Mouse (Mus musculus) MEL (cell line): ENCODE data around the gene Rps3a1. TPM values are rescaled to one million over a fixed set of nuclear protein-coding genes. Genes with fewer than 3 reads are reported as not detected.

Experiments used
- DNase-seq: peaks from one replicate; pipeline ENCODE4 v3.0.0; 2011; ENCODE audit warnings: low read depth, low spot score
- H3K27ac ChIP-seq: 2 replicates; pipeline ENCODE4 v1.5.1; 2012; ENCODE audit warnings: low read depth, mild to moderate bottlenecking, control low read depth, low read length, moderate library complexity; ENCODE audit not compliant: control insufficient read depth
- H3K27me3 ChIP-seq, 2 experiments: fragments of 150-350 bp in 1 of 2; sonication (generic) in 1 of 2; 2 replicates each; pipeline ENCODE4 v1.6.1; 2012; ENCODE audit warnings: low read length in 2 of 2, mild to moderate bottlenecking in 2 of 2, improper control_type of control experiment in 1 of 2, moderate library complexity in 1 of 2; ENCODE audit not compliant: insufficient read depth in 2 of 2, control insufficient read depth in 1 of 2
- H3K36me3 ChIP-seq, 2 experiments: 2 replicates each; pipeline ENCODE4 v1.6.1; 2012 to 2014; ENCODE audit warnings: low read length in 2 of 2, improper control_type of control experiment in 1 of 2, inconsistent platforms in 1 of 2, mild to moderate bottlenecking in 1 of 2; ENCODE audit not compliant: insufficient read depth in 2 of 2, control insufficient read depth in 1 of 2
- H3K4me1 ChIP-seq, 2 experiments: fragments of 150-350 bp in 1 of 2; sonication (generic) in 1 of 2; 2 replicates each; pipeline ENCODE4 v1.6.1; 2012; ENCODE audit warnings: low read length in 2 of 2, improper control_type of control experiment in 1 of 2, mild to moderate bottlenecking in 1 of 2; ENCODE audit not compliant: insufficient read depth in 2 of 2, control insufficient read depth in 1 of 2
- H3K4me3 ChIP-seq, 2 experiments: fragments of 150-350 bp in 1 of 2; sonication (generic) in 1 of 2; 2 replicates each; pipeline ENCODE4 v1.5.1; 2012; ENCODE audit warnings: low read depth in 2 of 2, low read length in 2 of 2, mild to moderate bottlenecking in 2 of 2, moderate library complexity in 2 of 2, control low read depth in 1 of 2, improper control_type of control experiment in 1 of 2; ENCODE audit not compliant: control insufficient read depth in 1 of 2, insufficient read depth in 1 of 2
- H3K79me2 ChIP-seq: 2 replicates; pipeline ENCODE4 v1.6.1; 2012; ENCODE audit warnings: mild to moderate bottlenecking, low read length, moderate library complexity; ENCODE audit not compliant: control insufficient read depth, poor library complexity, insufficient read depth
- H3K9ac ChIP-seq: 2 replicates; pipeline ENCODE4 v1.6.1; 2012; ENCODE audit warnings: low read depth, mild to moderate bottlenecking, control low read depth, low read length, moderate library complexity; ENCODE audit not compliant: control insufficient read depth, poor library complexity, severe bottlenecking
- H3K9me3 ChIP-seq: fragments of 150-350 bp; sonication (generic); replicated peaks from 2 replicates; pipeline ENCODE4 v1.6.1; 2012; ENCODE audit warnings: mild to moderate bottlenecking, low read length, improper control_type of control experiment, moderate library complexity; ENCODE audit not compliant: insufficient read depth
- BHLHE40 ChIP-seq: IDR thresholded peaks from 2 replicates; pipeline ENCODE4 v1.6.1; 2012; ENCODE audit warnings: low read depth, mild to moderate bottlenecking, inconsistent platforms, low read length, improper control_type of control experiment, borderline replicate concordance
- CHD2 ChIP-seq: IDR thresholded peaks from 2 replicates; pipeline ENCODE4 v1.6.1; 2011; ENCODE audit warnings: low read length, improper control_type of control experiment
- CTCF ChIP-seq, 3 experiments: IDR thresholded peaks in 2 of 3; conservative IDR thresholded peaks in 1 of 3; 2 replicates each; pipeline ENCODE4 v1.5.1; 2011 to 2012; ENCODE audit warnings: low read length in 3 of 3, low read depth in 2 of 3, mild to moderate bottlenecking in 2 of 3, improper control_type of control experiment in 1 of 3, inconsistent platforms in 1 of 3, mixed read lengths in 1 of 3, moderate library complexity in 1 of 3; ENCODE audit not compliant: control insufficient read depth in 1 of 3, insufficient read depth in 1 of 3, poor library complexity in 1 of 3, severe bottlenecking in 1 of 3
- E2F4 ChIP-seq: IDR thresholded peaks from 2 replicates; pipeline ENCODE4 v1.6.1; 2011; ENCODE audit warnings: low read depth, low read length, improper control_type of control experiment, borderline replicate concordance
- ELF1 ChIP-seq: IDR thresholded peaks from 2 replicates; pipeline ENCODE4 v1.6.1; 2014; ENCODE audit warnings: low read depth, mild to moderate bottlenecking, inconsistent platforms, low read length, improper control_type of control experiment, moderate library complexity
- ETS1 ChIP-seq: IDR thresholded peaks from 2 replicates; pipeline ENCODE4 v1.6.1; 2012; ENCODE audit warnings: low read depth, mild to moderate bottlenecking, inconsistent platforms, low read length, improper control_type of control experiment, moderate library complexity
- KAT2A ChIP-seq: conservative IDR thresholded peaks from 2 replicates; pipeline ENCODE4 v1.6.1; 2012; ENCODE audit warnings: low read depth, low read length, improper control_type of control experiment, inconsistent platforms
- MAX ChIP-seq: IDR thresholded peaks from 2 replicates; pipeline ENCODE4 v1.6.1; 2011; ENCODE audit warnings: low read length, improper control_type of control experiment
- MAZ ChIP-seq: IDR thresholded peaks from 2 replicates; pipeline ENCODE4 v1.6.1; 2012; ENCODE audit warnings: low read depth, mild to moderate bottlenecking, inconsistent platforms, low read length, improper control_type of control experiment
- MEF2A ChIP-seq: IDR thresholded peaks from 2 replicates; pipeline ENCODE4 v1.6.1; 2014; ENCODE audit warnings: low read depth, mild to moderate bottlenecking, inconsistent platforms, low read length, improper control_type of control experiment; ENCODE audit not compliant: poor library complexity, insufficient replicate concordance, severe bottlenecking; ENCODE audit errors: extremely low read depth
- MXI1 ChIP-seq: IDR thresholded peaks from 2 replicates; pipeline ENCODE4 v1.6.1; 2011; ENCODE audit warnings: mild to moderate bottlenecking, low read depth, low read length, improper control_type of control experiment
- MYB ChIP-seq: IDR thresholded peaks from 2 replicates; pipeline ENCODE4 v1.6.1; 2011; ENCODE audit warnings: mild to moderate bottlenecking, low read depth, low read length, improper control_type of control experiment
- MYC ChIP-seq: IDR thresholded peaks from 2 replicates; pipeline ENCODE4 v1.6.1; 2011; ENCODE audit warnings: low read depth, mild to moderate bottlenecking, low read length, improper control_type of control experiment, moderate library complexity
- NRF1 ChIP-seq: IDR thresholded peaks from 2 replicates; pipeline ENCODE4 v1.6.1; 2014; ENCODE audit warnings: low read depth, mild to moderate bottlenecking, inconsistent platforms, low read length, improper control_type of control experiment, moderate library complexity; ENCODE audit not compliant: poor library complexity, insufficient read depth, severe bottlenecking
- POLR2A ChIP-seq, 2 experiments: IDR thresholded peaks; 2 replicates each; pipeline ENCODE4 v1.6.1; 2011 to 2012; ENCODE audit warnings: low read length in 2 of 2, mild to moderate bottlenecking in 2 of 2, control low read depth in 1 of 2, improper control_type of control experiment in 1 of 2, low read depth in 1 of 2, moderate library complexity in 1 of 2; ENCODE audit not compliant: control insufficient read depth in 1 of 2, insufficient read depth in 1 of 2, poor library complexity in 1 of 2
- POLR2AphosphoS5 ChIP-seq: IDR thresholded peaks from 2 replicates; pipeline ENCODE4 v1.6.1; 2012; ENCODE audit warnings: low read depth, borderline replicate concordance, mild to moderate bottlenecking, inconsistent platforms, low read length, moderate library complexity, mixed read lengths
- RCOR1 ChIP-seq: IDR thresholded peaks from 2 replicates; pipeline ENCODE4 v1.6.1; 2012; ENCODE audit warnings: low read depth, mild to moderate bottlenecking, inconsistent platforms, low read length, improper control_type of control experiment
- TBP ChIP-seq: IDR thresholded peaks from 2 replicates; pipeline ENCODE4 v1.8.0; 2011; ENCODE audit warnings: low read depth, low read length, improper control_type of control experiment
- TCF12 ChIP-seq: IDR thresholded peaks from 2 replicates; pipeline ENCODE4 v1.6.1; 2014; ENCODE audit warnings: low read depth, mild to moderate bottlenecking, inconsistent platforms, low read length, improper control_type of control experiment, moderate library complexity
- UBTF ChIP-seq: IDR thresholded peaks from 2 replicates; pipeline ENCODE4 v1.6.1; 2012; ENCODE audit warnings: low read depth, mild to moderate bottlenecking, inconsistent platforms, low read length, improper control_type of control experiment, moderate library complexity, borderline replicate concordance; ENCODE audit not compliant: insufficient read depth
- USF2 ChIP-seq, 2 experiments: IDR thresholded peaks; 2 replicates each; pipeline ENCODE4 v1.6.1; 2011 to 2012; ENCODE audit warnings: improper control_type of control experiment in 2 of 2, low read length in 2 of 2, borderline replicate concordance in 1 of 2, inconsistent platforms in 1 of 2, low read depth in 1 of 2, mild to moderate bottlenecking in 1 of 2; ENCODE audit not compliant: insufficient read depth in 1 of 2
- ZKSCAN1 ChIP-seq: IDR thresholded peaks from 2 replicates; pipeline ENCODE4 v1.6.1; 2012; ENCODE audit warnings: low read depth, mild to moderate bottlenecking, inconsistent platforms, low read length, improper control_type of control experiment, moderate library complexity
- ZNF384 ChIP-seq: IDR thresholded peaks from 2 replicates; pipeline ENCODE4 v1.6.1; 2012; ENCODE audit warnings: low read depth, mild to moderate bottlenecking, inconsistent platforms, low read length, improper control_type of control experiment
- polyA plus RNA-seq, 2 experiments: library from polyadenylated mRNA; stranded (reverse) in 1 of 2; unstranded in 1 of 2; fragments of >175 nt in 1 of 2; fragments of >200 nt in 1 of 2; gene quantifications; 2 replicates each; pipeline versions ENCODE4 v1.2.1 to v1.2.4; 2012; ENCODE audit warnings: low replicate concordance in 2 of 2, low read depth in 1 of 2; ENCODE audit not compliant: insufficient read length in 2 of 2, insufficient read depth in 1 of 2, missing spikeins in 1 of 2
- total RNA-seq: library from RNA; depleted of rRNA; stranded (reverse); fragments of 300-350 nt; gene quantifications from 2 replicates; pipeline ENCODE4 v1.2.3, GENCODE M21; 2012

The Rps3a1 gene
- total and polyA plus RNA-seq, 3 experiments = 1,198 to 2,507 TPM; not detected in 1

- no peak for DNase-seq
- H3K27ac ChIP-seq = no peak overlapping the region
- H3K79me2 ChIP-seq = no peaks in the 10 kb centered on the region
- peaks cover 0 to under 1% of the 10 kb centered on the region in 2 experiments; a peak in 1 of 4 replicates for H3K36me3 ChIP-seq
- TF ChIP-seq ELF1 (no peak), POLR2AphosphoS5 (no peak), POLR2A (IDR thresholded peaks at IDR 0.05; ENCODE audit: control insufficient read depth in 1 of 2, insufficient read depth in 1 of 2, low read depth in 1 of 2, low read length in 2 of 2, poor library complexity in 1 of 2) (no peak), TBP (no peak), CHD2 (no peak), CTCF (IDR thresholded peaks at IDR 0.05 in 2 of 3, conservative IDR thresholded peaks at IDR 0.05 in 1 of 3; ENCODE audit: control insufficient read depth in 1 of 3, insufficient read depth in 1 of 3, low read depth in 2 of 3, low read length in 3 of 3, poor library complexity in 1 of 3, severe bottlenecking in 1 of 3) (no peak), RCOR1 (no peak), KAT2A (no peak), MXI1 (no peak), ZNF384 (no peak)
- H3K4me3 ChIP-seq = no peak overlapping the region
- H3K27me3 ChIP-seq = no peaks in the 10 kb centered on the region
- no peak overlapping the region for H3K9ac ChIP-seq
- H3K9me3 ChIP-seq = no peaks in the 10 kb centered on the region
- no peaks in the 10 kb centered on the region; a peak in 1 of 4 replicates for H3K4me1 ChIP-seq
Observed at GRCm38 (mm10) chr3:86114659-86115338, 27.7 kb downstream of the Rps3a1 start.

DNA sequence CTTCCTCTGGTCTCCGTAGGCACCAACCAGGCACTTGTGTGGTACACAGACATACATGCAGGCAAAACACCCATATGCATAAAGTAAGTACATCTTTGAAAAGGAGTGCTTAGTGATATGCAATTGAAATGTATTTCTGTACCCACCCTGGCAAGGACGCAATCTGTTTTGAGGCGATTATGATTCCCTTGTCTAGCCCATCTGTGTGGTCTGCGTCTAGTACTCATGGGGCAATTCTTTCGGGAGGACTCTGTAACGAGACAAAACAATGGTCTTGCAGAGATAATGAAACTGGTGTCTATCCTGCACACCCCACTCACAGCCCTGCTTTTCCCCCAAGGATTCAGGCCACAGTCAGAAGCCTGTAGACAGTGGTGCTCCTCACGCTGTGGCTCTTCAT is 29.7 kb downstream of the Rps3a1 start:
- H3K36me3 ChIP-seq = peaks cover 0 to 14% of the 10 kb centered on the region in 2 experiments; a peak in 2 of 4 replicates
- H3K27me3 ChIP-seq = no peaks in the 10 kb centered on the region
- no peaks in the 10 kb centered on the region for H3K9me3 ChIP-seq
- H3K9ac ChIP-seq = no peak overlapping the region
- TF ChIP-seq POLR2A (IDR thresholded peaks at IDR 0.05; ENCODE audit: control insufficient read depth in 1 of 2, insufficient read depth in 1 of 2, low read depth in 1 of 2, low read length in 2 of 2, poor library complexity in 1 of 2) (no peak), TCF12 (no peak), USF2 (IDR thresholded peaks at IDR 0.05; ENCODE audit: borderline replicate concordance in 1 of 2, insufficient read depth in 1 of 2, low read depth in 1 of 2, low read length in 2 of 2) (no peak), MYC (no peak), MAX (no peak), ZKSCAN1 (no peak), E2F4 (no peak), MEF2A (no peak), TBP (no peak), ETS1 (no peak), MYB (no peak), UBTF (no peak), MXI1 (no peak), NRF1 (no peak), BHLHE40 (no peak), MAZ (no peak)
- TF ChIP-seq, all 39 proteins: peak for 0
- peaks cover 2 to 14% of the 10 kb centered on the region in 2 experiments; a peak in 2 of 4 replicates for H3K4me1 ChIP-seq
- no peak overlapping the region for H3K27ac ChIP-seq
- no peak for DNase-seq
- H3K79me2 ChIP-seq = no peaks in the 10 kb centered on the region
- H3K4me3 ChIP-seq = no peak overlapping the region
